Mouse (Mus musculus): ENCODE measurements around the gene Gpa33. TPM values are rescaled to one million over a fixed set of nuclear protein-coding genes. Genes with fewer than 3 reads are reported as not detected.

Gpa33 gene
- polyA plus RNA-seq, 1 experiment: 0.29 TPM

GRCm38 (mm10) chr1:166123751-166124150, 6.3 kb upstream of the Gpa33 start:
- peaks cover 19% of the 10 kb centered on the region for H3K79me2 ChIP-seq (ENCODE audit: control insufficient read depth, insufficient read depth)
- H3K36me3 ChIP-seq (ENCODE audit: control insufficient read depth, insufficient read depth): peaks cover 7% of the 10 kb centered on the region
- H3K4me2 ChIP-seq (ENCODE audit: low read depth): no peak overlapping the region
- H3K27me3 ChIP-seq (ENCODE audit: control insufficient read depth, insufficient read depth, insufficient read length): no peaks in the 10 kb centered on the region
- H3K4me3 ChIP-seq: no peak overlapping the region
- no peak overlapping the region for H3ac ChIP-seq (ENCODE audit: control insufficient read depth, insufficient read length)
- TF ChIP-seq MYOD1 (IDR thresholded peaks at IDR 0.05; ENCODE audit: control insufficient read depth in 1 of 3, insufficient read length in 2 of 3, low read depth in 2 of 3) (peak in 1 of 3 experiments; percentile 44), MYOG (IDR thresholded peaks at IDR 0.05; ENCODE audit: control insufficient read depth in 1 of 3, insufficient read depth in 1 of 3, insufficient read length in 2 of 3, low read depth in 2 of 3) (peak in 1 of 3 experiments; percentile 20), POLR2A (IDR thresholded peaks at IDR 0.05; ENCODE audit: insufficient read length, low read depth) (no peak), USF1 (IDR thresholded peaks at IDR 0.05; ENCODE audit: low read depth) (peak; percentile 11)

DNA sequence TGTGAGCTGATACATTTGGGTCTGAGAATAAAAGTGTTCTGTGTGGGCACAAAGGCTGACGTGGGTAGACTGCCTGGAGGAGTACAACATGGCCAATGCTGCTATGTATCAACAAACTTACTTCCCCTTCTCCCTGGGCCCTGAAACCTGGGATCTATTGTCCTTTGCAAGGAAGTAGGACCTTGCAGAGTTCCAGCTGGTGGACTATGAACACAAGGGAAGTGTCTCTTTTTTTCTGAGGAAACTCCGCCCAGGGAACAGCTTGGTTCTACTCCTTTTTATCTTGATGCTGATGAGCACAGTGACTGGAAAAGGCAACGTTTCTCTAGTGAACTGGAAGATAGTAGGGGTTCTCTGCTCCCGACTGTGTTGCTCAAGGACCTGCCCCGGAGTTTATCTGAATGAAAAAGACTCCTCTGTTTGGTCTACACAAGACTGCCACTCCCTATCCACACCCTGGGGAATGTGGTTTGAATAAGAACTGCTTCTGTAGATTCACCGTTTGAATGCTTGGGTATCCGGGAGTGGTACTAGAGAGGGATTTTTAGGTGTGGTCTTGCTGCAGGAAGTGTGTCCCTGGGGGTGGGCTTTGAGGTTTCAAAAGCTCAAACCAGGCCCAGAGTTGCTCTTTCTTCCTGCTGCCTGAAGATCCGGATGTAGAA, 5.0 kb upstream of the Gpa33 start:
- no peak overlapping the region for H3K4me2 ChIP-seq (ENCODE audit: low read depth)

GRCm38 (mm10) chr1:166126290-166126689, 3.7 kb upstream of the Gpa33 start:
- H3K79me2 ChIP-seq (ENCODE audit: control insufficient read depth, insufficient read depth): peaks cover 19% of the 10 kb centered on the region
- H3K27me3 ChIP-seq (ENCODE audit: control insufficient read depth, insufficient read depth, insufficient read length): no peaks in the 10 kb centered on the region
- H3K4me3 ChIP-seq: peak overlapping the region; percentile 27
- H3K36me3 ChIP-seq (ENCODE audit: control insufficient read depth, insufficient read depth): peaks cover 4% of the 10 kb centered on the region
- H3K4me2 ChIP-seq (ENCODE audit: low read depth): peak overlapping the region; percentile 71
- TF ChIP-seq SRF (IDR thresholded peaks at IDR 0.05; ENCODE audit: control insufficient read depth, insufficient read length, low read depth) (no peak), POLR2AphosphoS2 (IDR thresholded peaks at IDR 0.05; ENCODE audit: insufficient read length, low read depth) (no peak), MYOD1 (IDR thresholded peaks at IDR 0.05; ENCODE audit: control insufficient read depth in 1 of 3, insufficient read length in 2 of 3, low read depth in 2 of 3) (no peak), POLR2A (IDR thresholded peaks at IDR 0.05; ENCODE audit: insufficient read length, low read depth) (no peak), TCF3 (IDR thresholded peaks at IDR 0.05; ENCODE audit: insufficient read length, low read depth) (no peak), USF1 (IDR thresholded peaks at IDR 0.05; ENCODE audit: low read depth) (no peak), TCF12 (IDR thresholded peaks at IDR 0.05; ENCODE audit: insufficient read depth, poor library complexity, severe bottlenecking) (no peak), MYOG (IDR thresholded peaks at IDR 0.05; ENCODE audit: control insufficient read depth in 1 of 3, insufficient read depth in 1 of 3, insufficient read length in 2 of 3, low read depth in 2 of 3) (no peak), MAX (IDR thresholded peaks at IDR 0.05; ENCODE audit: low read depth) (no peak), E2F4 (IDR thresholded peaks at IDR 0.05; ENCODE audit: insufficient read depth) (no peak)
- no peak overlapping the region for H3ac ChIP-seq (ENCODE audit: control insufficient read depth, insufficient read length)

More for the DNA sequence above, 5.0 kb upstream of the Gpa33 start:
- Histone ChIP-seq H3K36me3 (ENCODE audit: control insufficient read depth, insufficient read depth) (peaks cover 7% of the 10 kb centered on the region), H3ac (ENCODE audit: control insufficient read depth, insufficient read length) (no peak overlapping the region), H3K27me3 (ENCODE audit: control insufficient read depth, insufficient read depth, insufficient read length) (no peaks in the 10 kb centered on the region), H3K4me3 (no peak overlapping the region), H3K79me2 (ENCODE audit: control insufficient read depth, insufficient read depth) (peaks cover 19% of the 10 kb centered on the region)
- no peak for TF ChIP-seq REST (IDR thresholded peaks at IDR 0.05; ENCODE audit: insufficient read depth, insufficient read length)
- TF ChIP-seq CEBPB (IDR thresholded peaks at IDR 0.05; ENCODE audit: insufficient read depth, poor library complexity, severe bottlenecking): no peak
- no peak for TF ChIP-seq MYOD1 (IDR thresholded peaks at IDR 0.05; ENCODE audit: control insufficient read depth in 1 of 3, insufficient read length in 2 of 3, low read depth in 2 of 3)
- no peak for TF ChIP-seq E2F4 (IDR thresholded peaks at IDR 0.05; ENCODE audit: insufficient read depth)
- no peak for TF ChIP-seq TCF12 (IDR thresholded peaks at IDR 0.05; ENCODE audit: insufficient read depth, poor library complexity, severe bottlenecking)
- TF ChIP-seq SRF (IDR thresholded peaks at IDR 0.05; ENCODE audit: control insufficient read depth, insufficient read length, low read depth): no peak

DNA sequence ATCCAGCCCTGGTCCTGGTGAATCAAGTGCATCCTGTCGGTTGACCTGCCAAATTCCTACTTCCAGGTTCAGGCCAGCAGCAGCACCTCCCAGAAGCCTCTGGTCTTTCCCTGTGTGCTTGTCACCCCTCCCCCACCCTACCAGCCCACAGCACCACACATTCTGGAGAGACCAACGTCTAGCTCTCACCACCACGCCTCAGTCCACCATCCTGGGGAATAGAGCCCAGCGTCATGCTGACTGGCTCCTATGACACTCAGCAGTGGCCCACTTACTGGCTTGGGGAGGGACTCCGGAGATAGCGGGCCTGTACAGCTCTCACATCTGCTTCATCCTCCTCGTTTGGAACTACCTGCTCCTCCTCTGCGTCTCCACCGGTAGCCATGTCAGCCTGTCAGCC, 3.2 kb upstream of the Gpa33 start:
- Histone ChIP-seq H3K36me3 (ENCODE audit: control insufficient read depth, insufficient read depth) (no peaks in the 10 kb centered on the region), H3K79me2 (ENCODE audit: control insufficient read depth, insufficient read depth) (peaks cover 19% of the 10 kb centered on the region), H3ac (ENCODE audit: control insufficient read depth, insufficient read length) (no peak overlapping the region), H3K27me3 (ENCODE audit: control insufficient read depth, insufficient read depth, insufficient read length) (no peaks in the 10 kb centered on the region), H3K4me2 (ENCODE audit: low read depth) (peak overlapping the region; percentile 71), H3K4me3 (peak overlapping the region; percentile 27)
- peak; percentile 22 for TF ChIP-seq POLR2A (IDR thresholded peaks at IDR 0.05; ENCODE audit: insufficient read length, low read depth)
- no peak for TF ChIP-seq REST (IDR thresholded peaks at IDR 0.05; ENCODE audit: insufficient read depth, insufficient read length)

DNA sequence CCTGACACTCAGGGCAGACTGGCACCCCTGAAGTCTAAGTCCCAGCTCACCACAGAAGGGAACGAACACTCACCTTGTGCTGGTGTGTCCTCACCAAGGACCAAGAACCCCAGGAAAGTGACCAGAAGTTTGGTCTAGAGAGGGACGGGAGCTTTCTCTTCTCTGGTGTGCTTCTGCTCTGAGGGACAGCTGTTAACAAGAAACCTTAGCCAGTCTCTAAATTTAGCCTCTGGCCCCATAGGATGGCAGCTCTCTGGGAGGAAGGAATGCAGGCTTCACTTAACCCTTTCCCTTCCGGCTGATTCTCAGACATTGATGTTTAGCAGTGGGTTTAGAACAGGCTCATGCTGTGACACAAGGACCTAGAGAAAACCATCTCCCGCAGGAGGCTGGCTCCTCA, 2.3 kb upstream of the Gpa33 start, which contains the start of gene Dusp27:
TSS of gene Dusp27 (minus strand) at position 204 of the 400 bp plus-strand sequence.
- H3ac ChIP-seq (ENCODE audit: control insufficient read depth, insufficient read length): no peak within 1 kb of the TSS
- H3K4me3 ChIP-seq: peak within 1 kb of the TSS; percentile 27
- no peaks in the 10 kb centered on the region for H3K36me3 ChIP-seq (ENCODE audit: control insufficient read depth, insufficient read depth)
- no peaks in the 10 kb centered on the region for H3K27me3 ChIP-seq (ENCODE audit: control insufficient read depth, insufficient read depth, insufficient read length)
- peak within 1 kb of the TSS; percentile 71 for H3K4me2 ChIP-seq (ENCODE audit: low read depth)
- peaks cover 19% of the 10 kb centered on the region for H3K79me2 ChIP-seq (ENCODE audit: control insufficient read depth, insufficient read depth)
- TF ChIP-seq MYOG (IDR thresholded peaks at IDR 0.05; ENCODE audit: control insufficient read depth in 1 of 3, insufficient read depth in 1 of 3, insufficient read length in 2 of 3, low read depth in 2 of 3): peak in 2 of 3 experiments; percentile 53 to 95
- TF ChIP-seq POLR2AphosphoS2 (IDR thresholded peaks at IDR 0.05; ENCODE audit: insufficient read length, low read depth): peak; percentile 36
- peak; percentile 54 to 59 (median 56) for TF ChIP-seq MYOD1 (IDR thresholded peaks at IDR 0.05; ENCODE audit: control insufficient read depth in 1 of 3, insufficient read length in 2 of 3, low read depth in 2 of 3)
- TF ChIP-seq POLR2A (IDR thresholded peaks at IDR 0.05; ENCODE audit: insufficient read length, low read depth): peak; percentile 40
- TF ChIP-seq TCF12 (IDR thresholded peaks at IDR 0.05; ENCODE audit: insufficient read depth, poor library complexity, severe bottlenecking): no peak
- no peak for TF ChIP-seq REST (IDR thresholded peaks at IDR 0.05; ENCODE audit: insufficient read depth, insufficient read length)

Data from myocyte (in vitro differentiated cells).